Mouse (Mus musculus): ENCODE results near the gene Zcchc24.
A peak's percentile ranks its signal among the peaks of the same experiment; 100 is the strongest.

The Zcchc24 gene

DNA sequence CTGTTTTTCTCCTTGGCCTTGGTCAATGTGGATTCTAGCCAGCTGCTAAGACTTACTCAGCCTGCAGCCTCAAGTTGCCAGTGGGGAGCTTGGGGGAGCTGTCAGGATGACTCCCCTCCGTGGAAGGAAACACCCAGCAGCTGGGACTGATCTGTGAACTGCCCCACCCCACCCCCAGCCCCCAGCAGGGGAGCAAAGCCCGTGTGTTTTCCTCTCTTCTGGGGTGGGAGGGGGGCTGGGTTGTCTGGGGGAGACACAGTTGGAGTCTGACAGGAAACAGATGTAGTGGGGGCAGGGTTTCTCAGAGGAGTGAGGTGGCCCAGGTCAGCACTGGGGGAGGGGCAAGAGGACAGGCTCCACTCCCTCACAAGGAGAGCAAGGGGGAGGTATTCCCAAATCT, 50.4 kb downstream of the Zcchc24 start:
- DNase-seq (ENCODE audit: low spot score) = peak; percentile 60

DNA sequence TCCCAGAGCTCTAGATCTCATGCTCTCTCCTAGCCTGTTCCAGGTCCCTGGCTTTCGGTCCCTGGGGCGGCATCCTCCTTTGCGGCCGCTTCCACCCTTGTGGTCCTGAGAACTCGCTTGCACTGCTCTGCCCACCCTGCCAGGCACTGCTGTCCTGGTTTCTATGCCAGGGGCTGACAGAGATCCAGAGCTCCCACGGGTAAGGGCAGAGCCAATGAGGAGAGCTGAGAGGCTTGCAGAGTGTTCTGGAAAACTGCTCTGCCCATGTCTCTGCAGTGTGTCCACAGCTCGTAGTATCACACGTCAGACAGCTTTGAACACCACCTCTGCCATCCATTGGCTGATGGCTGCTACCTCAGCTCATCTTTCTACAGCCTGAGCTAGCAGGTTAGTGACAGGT, 51.1 kb downstream of the Zcchc24 start:
- DNase-seq (ENCODE audit: low spot score) = no peak

DNA sequence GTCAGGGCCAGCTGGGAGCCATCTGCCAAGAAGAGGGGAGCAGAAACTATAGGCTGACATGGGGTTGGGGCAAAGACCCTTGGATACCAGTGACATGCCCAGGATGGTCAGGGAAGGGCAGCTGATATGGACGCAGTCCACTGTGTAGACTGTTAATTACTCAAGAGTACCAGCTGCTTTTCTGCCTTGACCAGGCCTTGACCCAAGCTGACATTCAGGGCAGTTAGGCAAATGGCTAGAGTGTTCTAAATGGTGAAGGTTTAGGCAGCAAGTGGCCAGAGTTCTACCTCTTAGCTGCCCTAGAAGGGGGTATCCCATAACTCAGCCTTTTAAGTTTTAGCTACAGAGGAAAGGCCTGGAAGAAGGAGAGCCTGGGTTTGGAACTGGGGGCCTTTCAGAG, 52.3 kb downstream of the Zcchc24 start:
- DNase-seq (ENCODE audit: low spot score) = no peak

DNA sequence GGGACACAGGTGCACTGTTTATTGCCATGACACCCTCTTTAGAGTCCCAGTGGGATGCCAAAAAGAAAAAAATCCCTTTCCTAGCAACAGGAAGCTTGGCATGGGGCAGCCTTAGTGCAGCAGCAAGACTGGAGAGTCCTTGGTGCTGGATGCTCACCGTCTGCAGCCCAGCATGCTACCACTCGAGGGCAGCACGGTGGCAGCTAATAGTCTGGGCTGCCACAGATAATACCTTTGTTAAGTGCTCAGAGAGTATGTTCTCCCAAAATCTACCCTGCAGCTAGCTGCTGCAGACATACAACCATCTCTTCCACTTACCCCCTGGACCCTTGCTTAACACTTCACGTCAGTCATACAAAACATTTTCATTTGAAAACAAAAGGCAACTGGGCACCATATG, 55.4 kb downstream of the Zcchc24 start:
- no peak for DNase-seq (ENCODE audit: low spot score)

DNA sequence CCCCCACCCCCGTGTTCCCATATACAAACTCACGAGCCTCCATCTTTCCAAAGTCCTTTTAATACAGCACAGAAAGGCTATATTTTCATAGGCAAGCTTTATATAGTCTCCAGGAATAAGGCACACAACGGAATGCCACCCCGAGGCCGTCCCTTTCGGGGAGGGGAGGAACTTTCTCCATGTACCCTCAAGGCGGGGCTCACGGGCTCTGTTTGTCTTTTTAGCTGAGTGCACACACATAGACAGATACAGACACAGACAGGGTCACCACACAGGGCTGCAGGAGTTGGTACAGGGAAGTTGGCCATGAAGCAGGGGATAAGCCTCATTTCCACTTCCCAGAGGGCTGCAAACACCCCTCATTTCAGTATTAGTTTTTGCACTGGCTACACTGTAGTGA, 57.2 kb downstream of the Zcchc24 start:
- DNase-seq (ENCODE audit: low spot score) = no peak

DNA sequence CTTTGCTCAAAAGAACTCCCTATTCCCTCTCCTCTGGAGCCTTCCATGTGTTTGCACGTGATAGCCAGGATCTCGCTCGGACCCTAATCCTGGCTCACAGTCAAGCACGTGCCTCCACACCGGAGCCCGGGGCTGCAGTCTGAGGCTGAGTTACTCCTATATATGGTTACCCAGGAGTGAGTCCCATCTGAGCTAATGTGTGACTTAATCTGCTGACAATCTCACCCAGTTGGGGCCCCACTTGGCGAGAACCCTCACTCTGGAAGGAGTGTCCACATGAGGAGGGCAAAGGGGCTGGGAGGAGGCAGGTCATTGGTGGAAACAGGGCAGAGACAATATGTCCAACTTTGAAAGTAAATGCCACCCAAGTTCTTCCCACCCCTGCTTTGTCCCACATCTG, 57.7 kb downstream of the Zcchc24 start:
- DNase-seq (ENCODE audit: low spot score) = no peak

DNA sequence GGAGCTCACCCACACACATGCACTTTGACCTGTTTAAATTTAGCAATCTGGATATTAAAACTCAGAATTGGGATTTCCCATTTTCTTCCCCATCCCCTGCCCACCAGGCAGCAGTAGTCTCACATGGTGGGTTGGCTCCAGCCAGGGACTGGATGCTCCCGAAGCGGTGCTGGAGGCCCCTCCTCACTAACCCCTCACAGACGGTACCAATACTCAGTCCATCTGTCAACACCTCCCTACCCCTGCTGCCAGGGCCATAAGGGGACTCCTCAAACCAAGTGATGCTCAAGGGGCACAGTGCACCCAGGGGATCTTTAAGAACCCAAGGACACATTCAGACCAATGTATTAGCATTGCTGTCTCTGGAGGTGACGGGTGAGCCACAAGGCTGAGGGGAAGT, 58.2 kb downstream of the Zcchc24 start:
- DNase-seq (ENCODE audit: low spot score) = no peak

DNA sequence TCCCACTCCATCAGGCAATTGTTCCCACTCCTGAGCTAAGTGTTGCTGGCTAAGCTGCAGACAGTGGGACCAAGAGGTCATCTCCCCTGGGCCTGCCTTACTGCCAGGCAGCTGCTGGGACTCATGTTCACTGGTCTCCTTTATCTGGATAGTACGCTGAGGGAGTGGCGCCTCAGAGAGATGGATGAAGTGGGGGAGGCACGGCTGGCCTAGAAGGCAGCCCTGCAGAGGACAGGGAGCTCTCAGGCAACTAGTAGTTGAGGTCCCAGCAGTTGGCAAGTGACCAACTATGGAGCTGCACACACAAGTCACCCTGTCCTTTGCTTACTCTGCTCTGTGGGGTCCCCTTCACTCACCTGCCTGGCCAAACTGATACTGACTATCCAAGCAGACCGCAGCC, 58.8 kb downstream of the Zcchc24 start:
- peak; percentile 63 for DNase-seq (ENCODE audit: low spot score)

DNA sequence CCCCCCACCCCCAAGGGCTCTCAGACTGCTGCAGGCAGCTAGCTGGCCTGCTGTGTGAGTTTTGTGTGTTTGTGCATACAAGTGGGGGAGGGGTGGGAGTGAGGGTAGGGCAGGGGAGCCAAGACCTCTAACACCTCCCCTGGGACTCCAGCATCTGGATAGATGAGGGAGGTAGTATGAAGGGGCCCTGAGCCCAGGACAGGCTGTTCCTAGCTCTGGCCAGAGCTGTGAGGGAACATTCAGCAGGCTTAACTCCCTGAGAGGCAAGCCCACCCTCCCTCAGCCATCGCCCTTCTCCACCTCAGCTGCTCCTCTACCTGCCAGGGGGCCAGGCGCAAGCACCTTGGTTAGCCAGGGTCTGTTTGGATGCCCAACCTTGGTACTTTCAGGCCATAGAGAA, 59.9 kb downstream of the Zcchc24 start:
- DNase-seq (ENCODE audit: low spot score) = peak; percentile 63

DNA sequence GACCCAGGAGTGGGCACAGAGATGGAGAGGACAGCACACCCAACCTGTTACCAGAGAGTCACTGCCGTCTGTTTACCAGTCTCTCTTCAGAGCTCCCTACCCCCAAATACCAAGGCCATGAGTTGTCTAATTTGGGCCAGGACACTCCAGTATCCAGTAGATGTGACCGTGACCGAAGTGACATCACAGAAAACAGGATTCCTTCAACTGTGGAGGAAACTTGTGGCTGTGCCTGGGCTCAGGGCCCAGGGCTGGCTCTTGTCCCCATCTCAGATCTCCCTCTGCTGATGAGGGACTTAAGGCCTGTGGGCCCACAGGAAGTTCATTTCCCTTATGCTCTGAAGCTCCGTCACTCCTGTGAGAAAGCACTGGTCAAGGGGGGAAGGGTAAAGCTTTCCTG, 60.4 kb downstream of the Zcchc24 start:
- peak; percentile 46 for DNase-seq (ENCODE audit: low spot score)

DNA sequence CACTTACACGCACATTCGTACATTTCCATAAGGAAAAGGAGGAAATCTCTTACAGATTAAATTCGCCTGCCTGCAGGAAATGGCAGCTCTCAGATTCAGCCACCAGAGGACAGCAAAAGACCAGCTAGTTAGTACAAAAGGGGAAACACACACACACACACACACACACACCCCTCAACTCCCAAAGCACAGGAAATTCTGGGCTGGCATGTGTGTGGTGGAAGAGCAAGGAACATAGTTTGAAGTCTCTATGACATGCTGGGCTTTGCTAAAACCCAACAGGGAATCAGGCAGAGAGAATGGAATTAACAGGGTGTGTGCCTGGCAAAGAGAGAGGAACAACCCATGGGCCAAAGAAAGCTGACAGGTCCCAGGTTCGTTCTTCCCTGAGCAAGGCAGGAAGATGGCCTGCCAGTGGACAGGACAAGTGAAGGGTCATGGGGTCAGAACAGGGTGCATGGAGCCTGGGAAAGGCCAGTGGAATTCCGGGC, 61.1 kb downstream of the Zcchc24 start:
- DNase-seq (ENCODE audit: low spot score) = no peak

DNA sequence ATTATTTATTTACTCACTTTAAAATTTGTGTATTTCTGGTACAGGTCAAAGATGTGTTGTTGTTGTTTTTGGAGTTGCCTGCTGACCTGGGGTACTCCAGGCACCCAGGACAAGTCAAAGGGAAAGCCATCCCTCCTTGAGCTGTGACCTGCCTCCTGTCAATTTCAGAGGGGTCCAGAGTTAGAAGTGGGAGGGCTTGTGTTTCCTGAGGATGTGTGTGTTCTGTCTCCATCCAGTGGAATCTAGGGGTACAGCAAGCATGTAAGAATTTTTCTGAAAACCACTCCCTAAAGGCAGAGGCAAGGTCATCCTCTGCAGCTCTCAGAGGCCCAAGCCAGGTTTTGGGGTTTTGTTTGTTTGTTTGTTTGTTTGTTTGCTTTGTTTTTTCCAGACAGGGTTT, 66.9 kb downstream of the Zcchc24 start:
- no peak for DNase-seq (ENCODE audit: low spot score)

DNA sequence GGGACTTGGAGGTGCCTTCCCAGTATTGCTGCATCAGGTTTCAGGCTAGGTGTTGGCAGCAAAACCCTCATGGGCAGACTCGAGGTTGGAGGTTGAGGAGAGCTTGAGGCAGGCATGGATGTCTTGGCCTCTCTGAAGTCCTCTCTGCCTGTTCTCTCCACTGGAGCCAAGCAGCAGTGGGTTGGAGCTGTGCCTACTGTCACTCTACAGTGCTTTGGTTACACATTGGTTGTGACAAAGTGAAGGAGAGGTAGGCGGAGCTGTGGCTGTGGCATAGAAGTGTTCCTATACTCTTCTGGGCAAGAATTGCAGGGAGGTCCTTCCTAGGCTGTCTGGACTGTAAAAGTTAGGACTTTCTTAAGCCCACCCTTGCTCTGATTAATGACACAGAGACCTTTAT, 72.5 kb downstream of the Zcchc24 start:
- DNase-seq (ENCODE audit: low spot score) = no peak

DNA sequence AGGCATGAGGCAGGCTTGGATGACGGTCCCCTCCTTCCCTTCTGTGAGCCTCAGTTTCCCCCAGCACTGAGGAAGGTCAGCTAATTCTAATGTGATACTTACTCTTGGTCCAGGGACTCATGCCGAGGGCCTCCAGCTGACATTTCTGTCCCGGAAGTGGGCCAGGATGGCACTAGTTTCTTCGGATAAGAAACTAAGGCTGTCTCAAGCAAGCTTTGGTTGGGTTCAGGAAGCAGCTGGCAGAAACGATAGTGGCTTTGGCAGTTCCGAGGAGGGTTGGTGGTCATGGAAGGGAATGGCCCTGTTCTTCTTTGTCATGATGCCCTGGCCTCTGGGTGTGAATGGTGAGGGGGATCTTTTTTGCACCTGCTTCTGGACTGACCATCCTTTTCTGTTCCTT, 73.8 kb downstream of the Zcchc24 start:
- DNase-seq (ENCODE audit: low spot score) = no peak

DNA sequence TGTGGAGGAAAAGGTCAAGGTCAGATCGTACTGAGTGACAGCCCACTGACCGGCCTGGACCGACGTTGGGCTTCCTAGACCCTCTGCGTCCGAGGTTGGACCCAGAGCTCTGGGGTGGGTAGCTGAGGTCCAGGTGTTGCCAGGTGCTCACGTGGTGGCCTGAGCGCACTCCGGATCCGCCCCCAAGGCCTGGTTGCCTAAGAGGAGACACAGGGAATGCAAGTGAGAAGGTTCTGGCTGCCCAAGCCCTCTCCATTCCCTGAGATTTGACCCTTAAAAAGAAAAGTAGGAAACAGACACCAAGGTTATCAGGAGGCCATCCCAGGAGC, 74.3 kb downstream of the Zcchc24 start:
- DNase-seq (ENCODE audit: low spot score) = peak; percentile 39

DNA sequence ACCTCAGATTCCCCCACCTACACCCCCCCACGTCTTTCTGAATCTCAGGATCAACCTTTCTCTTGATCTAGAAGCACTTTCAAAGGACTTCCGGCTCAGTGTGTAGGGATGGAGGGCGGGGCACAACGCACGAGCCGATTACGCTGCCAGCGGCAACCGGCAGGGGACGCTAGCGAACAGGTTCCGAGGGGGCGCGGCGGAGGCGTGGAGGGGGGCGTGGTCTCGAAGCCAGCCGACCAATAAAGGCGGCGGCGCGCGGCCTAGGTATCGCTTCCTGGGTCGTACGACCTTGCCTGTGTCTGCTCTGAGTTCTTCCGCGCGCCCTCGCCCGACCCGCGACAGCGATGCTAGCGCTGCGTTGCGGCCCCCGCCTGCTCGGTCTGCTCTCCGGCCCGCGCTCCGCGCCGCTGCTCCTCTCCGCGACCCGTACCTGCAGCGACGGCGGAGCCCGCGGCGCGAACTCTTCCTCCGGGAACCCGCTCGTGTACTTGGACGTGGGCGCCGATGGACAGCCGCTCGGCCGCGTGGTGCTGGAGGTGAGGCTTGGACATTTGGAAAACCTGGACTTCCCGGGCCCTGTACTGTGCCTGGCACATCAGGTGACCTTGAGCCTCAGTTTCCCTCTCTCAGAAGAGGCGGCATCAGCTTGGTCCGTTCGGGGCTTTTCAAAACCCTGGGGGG, 74.8 kb downstream of the Zcchc24 start, which contains the start of gene Ppif:
TSS of gene Ppif (plus strand) at position 267 of the 681 bp plus-strand sequence.
- DNase-seq (ENCODE audit: low spot score) = peak; percentile 94

DNA sequence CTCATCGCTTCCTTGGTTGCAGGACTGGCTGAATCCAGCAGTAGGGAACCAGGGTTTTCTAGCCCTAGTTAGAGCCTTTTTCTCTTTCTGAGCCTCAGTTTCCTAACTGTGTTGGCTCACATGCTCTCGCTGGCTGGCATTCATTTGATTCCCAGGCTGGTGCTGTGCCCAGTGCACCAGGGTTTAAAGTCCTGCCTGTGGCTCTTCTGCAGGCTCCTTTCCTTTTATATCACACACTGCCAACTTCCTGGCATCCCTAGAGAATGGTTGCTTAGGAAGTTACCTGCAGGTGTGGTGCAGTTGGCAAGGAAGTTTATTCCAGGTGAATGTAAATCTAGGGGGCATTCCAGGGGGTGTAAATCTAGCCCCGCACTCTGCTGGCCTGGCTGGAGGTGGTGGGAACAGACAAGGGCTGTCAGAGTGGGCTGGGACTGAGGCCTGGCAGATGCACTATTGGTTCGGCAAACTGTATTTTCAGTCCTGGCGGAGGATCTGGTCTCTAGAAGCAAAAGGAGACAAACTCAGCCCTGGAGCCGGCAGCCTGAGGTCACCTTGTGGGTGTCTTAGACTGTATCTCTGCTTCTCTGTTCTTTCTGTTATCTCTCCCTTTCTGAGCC, 75.5 kb downstream of the Zcchc24 start:
- no peak for DNase-seq (ENCODE audit: low spot score)

DNA sequence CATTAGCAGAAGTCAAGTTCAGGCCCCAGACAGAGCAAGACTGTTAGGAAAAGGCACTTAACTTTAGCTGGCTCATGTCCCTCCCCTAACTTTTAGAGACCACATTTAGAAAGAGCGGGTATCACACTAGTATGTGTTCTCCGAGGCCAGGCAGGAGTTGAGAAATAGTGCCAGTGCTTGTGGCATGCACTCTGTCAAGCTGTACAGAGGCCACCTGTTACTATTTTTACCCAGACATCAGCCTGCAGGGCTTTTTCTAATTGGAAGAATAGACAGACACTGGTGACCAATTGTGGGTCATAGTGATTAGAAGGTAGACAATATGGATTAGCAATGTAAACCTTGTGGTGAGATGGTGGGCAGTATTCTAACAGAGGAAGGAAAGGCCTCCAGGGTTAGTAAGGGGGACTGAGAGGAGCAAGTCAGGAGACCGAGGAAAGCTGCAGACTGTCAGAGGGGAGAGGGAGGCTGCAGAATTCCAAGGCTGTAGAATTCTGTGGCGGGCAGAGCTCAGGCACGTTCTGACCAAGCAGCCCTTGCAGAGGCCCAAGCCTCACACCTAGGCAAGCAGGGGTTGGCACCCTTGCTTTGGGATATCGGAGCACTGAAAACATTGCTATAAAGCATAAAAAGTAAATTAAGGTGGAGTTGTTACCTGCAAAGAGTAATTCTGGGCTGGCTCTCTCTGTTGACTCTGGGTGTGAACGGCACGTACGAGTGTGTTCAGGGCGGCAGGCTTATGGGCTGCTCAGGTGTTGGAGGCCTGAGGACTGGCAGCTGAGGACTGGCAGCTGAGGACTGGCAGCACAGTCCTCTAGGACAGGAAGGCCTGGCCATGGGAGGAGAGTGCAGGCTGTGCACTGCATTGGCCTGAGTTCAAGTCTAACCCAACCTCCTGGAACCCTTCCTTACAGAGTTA, 81.6 kb downstream of the Zcchc24 start:
- no peak for DNase-seq (ENCODE audit: low spot score)

DNA sequence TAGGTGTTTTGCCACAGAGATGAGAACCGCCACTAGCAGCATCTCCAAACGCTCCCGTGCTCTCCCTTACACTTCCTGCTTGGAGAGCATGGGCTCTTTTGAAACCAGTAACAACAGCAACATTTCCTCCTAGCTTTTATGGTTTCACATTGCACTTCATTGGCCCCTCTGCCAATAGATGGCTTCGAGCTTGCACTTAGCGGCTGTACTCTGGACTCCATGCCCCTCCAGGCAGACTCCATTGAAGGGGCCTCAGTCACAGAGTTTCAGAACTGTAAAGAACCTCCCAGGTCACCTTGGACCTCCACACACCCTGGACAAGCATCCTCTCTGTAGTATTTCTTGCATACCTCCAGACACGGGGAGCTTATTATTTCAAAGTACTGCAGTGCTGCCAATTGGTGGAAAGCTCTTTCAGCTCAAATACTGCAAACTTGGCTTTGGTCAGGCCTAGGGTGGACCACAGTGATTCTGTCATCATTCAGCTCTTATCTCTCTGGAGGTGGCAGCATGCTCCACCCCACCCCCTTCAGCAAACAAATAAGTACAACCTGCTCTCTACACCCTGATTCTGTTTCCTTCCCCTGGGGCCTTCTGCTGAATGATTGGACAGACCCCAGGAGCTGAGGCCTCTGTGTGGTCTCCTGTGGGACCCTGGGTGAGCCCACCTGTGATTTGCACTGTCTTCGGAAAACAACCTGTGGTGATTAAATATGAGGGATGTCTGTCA, 82.5 kb downstream of the Zcchc24 start:
- DNase-seq (ENCODE audit: low spot score) = no peak

DNA sequence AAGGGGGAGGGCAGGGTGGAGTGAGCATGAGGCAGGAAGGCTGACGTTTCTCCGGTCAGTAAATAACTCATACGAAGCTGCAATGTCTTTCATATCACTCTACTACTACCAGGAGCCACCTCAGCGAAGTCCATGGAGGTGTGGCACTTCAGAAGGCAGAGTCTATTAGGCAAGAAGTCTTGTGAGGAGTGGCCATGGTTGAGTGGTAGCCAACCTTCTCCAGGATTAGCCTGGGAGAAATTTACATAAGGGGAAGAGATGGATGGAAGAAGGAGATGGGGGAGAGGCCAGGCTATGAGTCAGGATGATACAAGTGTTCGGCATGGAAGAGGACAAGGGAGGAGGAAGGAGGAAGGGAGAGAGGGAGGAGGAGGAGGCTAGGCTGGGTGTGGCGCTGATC, 86.8 kb downstream of the Zcchc24 start:
- no peak for DNase-seq (ENCODE audit: low spot score)

DNA sequence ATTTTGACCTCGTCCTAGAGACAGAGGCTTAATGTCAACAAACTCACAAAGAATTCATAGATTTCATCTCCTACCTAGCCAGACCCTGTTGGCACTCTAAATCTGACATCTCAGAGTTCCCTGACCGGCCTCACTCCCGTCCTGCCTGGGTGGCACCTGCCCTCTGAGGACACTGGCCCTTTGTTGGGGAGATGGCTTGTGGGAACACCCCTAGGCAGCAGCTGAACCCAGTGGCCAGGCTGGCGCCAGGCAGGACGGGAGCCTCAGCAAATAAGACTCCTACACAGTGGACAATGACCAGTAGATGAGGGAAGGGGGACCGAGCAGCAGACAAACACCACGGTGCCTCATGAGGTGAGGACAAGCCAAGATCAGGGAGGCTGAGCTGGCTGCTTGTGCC, 89.2 kb downstream of the Zcchc24 start:
- no peak for DNase-seq (ENCODE audit: low spot score)

DNA sequence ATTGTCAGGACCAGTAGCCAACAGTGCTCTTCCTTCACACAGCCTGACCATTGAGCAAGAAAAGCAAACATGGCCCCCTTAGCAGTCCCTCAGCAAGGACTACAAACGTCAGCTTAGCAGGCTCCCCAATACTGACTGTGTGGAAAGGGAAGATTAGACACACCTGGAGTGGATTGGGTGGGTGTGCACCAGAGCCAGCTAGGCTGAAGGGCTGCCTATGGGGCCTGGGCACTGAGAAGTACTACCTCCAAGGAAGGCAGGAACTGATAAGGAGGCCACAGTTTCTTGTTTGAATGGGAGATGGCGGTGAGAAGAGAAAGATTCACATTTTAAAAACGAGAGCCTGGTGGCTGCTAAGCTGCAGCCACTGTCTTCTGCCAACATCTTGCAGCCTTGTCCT, 101.3 kb downstream of the Zcchc24 start:
- no peak for DNase-seq (ENCODE audit: low spot score)
